Mouse (Mus musculus) liver, adult 10 weeks (tissue): Measurements from ENCODE around the gene 2700081O15Rik. TPM values are rescaled to one million over a fixed set of nuclear protein-coding genes. Genes with fewer than 3 reads are reported as not detected.

Experiments
- polyA plus RNA-seq: library from polyadenylated mRNA; stranded (reverse); fragments of 350-450 nt; fragmentation: Illumina TruSeq; extraction: RNeasy Lipid Tissue Mini Kit (QIAGEN cat#74804); gene quantifications from one replicate; pipeline ENCODE4 v1.2.3, GENCODE M21; 2014; ENCODE audit warnings: low read depth, low replicate concordance

2700081O15Rik gene
- 0.98 TPM for polyA plus RNA-seq

GRCm38 (mm10) chr19:7416834-7417735, at the start of gene 2700081O15Rik:
2700081O15Rik (plus strand) TSS chr19:7417625.

GRCm38 (mm10) chr19:7382903-7383865, 34.2 kb upstream of the 2700081O15Rik start, which contains the start of gene Spindoc:
Spindoc (minus strand) TSS chr19:7382994.

Other genes starting within 250 kb of the 2700081O15Rik start
- gene Otub1, start 211.3 kb upstream of the 2700081O15Rik start, polyA plus RNA-seq: 15.7 TPM
- 131 TPM for gene Cox8a, start 200.0 kb upstream of the 2700081O15Rik start, polyA plus RNA-seq
- 4.1 TPM for gene Naa40, start 176.4 kb upstream of the 2700081O15Rik start, polyA plus RNA-seq
- gene Rcor2, start 150.3 kb upstream of the 2700081O15Rik start, polyA plus RNA-seq: not detected
- gene Mark2, start 75.8 kb upstream of the 2700081O15Rik start, polyA plus RNA-seq: 6.3 TPM
- gene Spindoc, start 34.6 kb upstream of the 2700081O15Rik start, polyA plus RNA-seq: 0.29 TPM
- 142 TPM for gene Rtn3, start 65.7 kb downstream of the 2700081O15Rik start, polyA plus RNA-seq
- gene Atl3, start 76.4 kb downstream of the 2700081O15Rik start, polyA plus RNA-seq: 93.3 TPM
- 2.4 TPM for gene Pla2g16, start 139.8 kb downstream of the 2700081O15Rik start, polyA plus RNA-seq
- gene Lgals12, start 189.6 kb downstream of the 2700081O15Rik start, polyA plus RNA-seq: not detected
- gene Hrasls5, start 194.9 kb downstream of the 2700081O15Rik start, polyA plus RNA-seq: not detected